Mouse (Mus musculus) urinary bladder, postnatal 14 days (tissue): ENCODE results near the gene Abcc4.
"Not testable (repeated sequence)": the region's sequence is repeated elsewhere in the genome, so short reads cannot be mapped to it uniquely, and the experiment has no call there.

Experiments used
- DNase-seq: peaks from one replicate; pipeline ENCODE4 v3.0.0; 2021; ENCODE audit warnings: low spot score

Gene Abcc4

GRCm38 (mm10) chr14:118579013-118579728 is 126.8 kb downstream of the Abcc4 start:
- no peak for DNase-seq

- no peak for DNase-seq
These were observed 128.1 kb downstream of the Abcc4 start for GRCm38 (mm10) chr14:118577895-118578294.

- no peak for DNase-seq
These were observed 133.3 kb downstream of the Abcc4 start for GRCm38 (mm10) chr14:118572688-118573245.

- no peak for DNase-seq
These were observed 136.4 kb downstream of the Abcc4 start for GRCm38 (mm10) chr14:118569586-118569985.

- no peak for DNase-seq
These were observed 137.8 kb downstream of the Abcc4 start for GRCm38 (mm10) chr14:118568116-118568673.

GRCm38 (mm10) chr14:118566809-118567208 is 139.2 kb downstream of the Abcc4 start:
- no peak for DNase-seq

GRCm38 (mm10) chr14:118566214-118566688 is 139.8 kb downstream of the Abcc4 start:
- DNase-seq = peak; percentile 39

- DNase-seq = no peak
These were observed 140.3 kb downstream of the Abcc4 start for GRCm38 (mm10) chr14:118565696-118566095.

- no peak for DNase-seq
These were observed 142.4 kb downstream of the Abcc4 start for GRCm38 (mm10) chr14:118563570-118563969.

- no peak for DNase-seq
These were observed 153.0 kb downstream of the Abcc4 start for GRCm38 (mm10) chr14:118552901-118553475.

GRCm38 (mm10) chr14:118552390-118552789 is 153.6 kb downstream of the Abcc4 start:
- no peak for DNase-seq

- DNase-seq = no peak
These were observed 154.2 kb downstream of the Abcc4 start for GRCm38 (mm10) chr14:118551725-118552285.

GRCm38 (mm10) chr14:118551061-118551724 is 154.8 kb downstream of the Abcc4 start:
- no peak for DNase-seq

- DNase-seq = no peak
These were observed 161.5 kb downstream of the Abcc4 start for GRCm38 (mm10) chr14:118544493-118544892.

GRCm38 (mm10) chr14:118542947-118543346 is 163.1 kb downstream of the Abcc4 start:
- no peak for DNase-seq

- no peak for DNase-seq
These were observed 174.5 kb downstream of the Abcc4 start for GRCm38 (mm10) chr14:118531539-118531938.

GRCm38 (mm10) chr14:118514280-118515031 is 191.6 kb downstream of the Abcc4 start:
- DNase-seq = no peak

GRCm38 (mm10) chr14:118511715-118512114 is 194.3 kb downstream of the Abcc4 start:
- DNase-seq = not testable (repeated sequence)

GRCm38 (mm10) chr14:118510793-118511192 is 195.2 kb downstream of the Abcc4 start:
- DNase-seq = no peak

GRCm38 (mm10) chr14:118510216-118510615 is 195.8 kb downstream of the Abcc4 start:
- DNase-seq = no peak

- DNase-seq = no peak
These were observed 198.2 kb downstream of the Abcc4 start for GRCm38 (mm10) chr14:118507829-118508228.
